Mouse (Mus musculus) G1E (cell line): ENCODE results near the gene Slc22a15.

ENCODE experiments used
- CTCF ChIP-seq: IDR thresholded peaks from 2 replicates; pipeline ENCODE4 v1.5.1; 2012; ENCODE audit warnings: low read depth, low read length, inconsistent platforms, mixed read lengths
- GATA2 ChIP-seq: IDR thresholded peaks from 2 replicates; pipeline ENCODE4 v1.6.1; 2012; ENCODE audit warnings: low read depth, low read length, inconsistent platforms, borderline replicate concordance

GRCm38 (mm10) chr3:101947250-101947649, 23.0 kb upstream of the Slc22a15 start:
- TF ChIP-seq CTCF: no peak
- no peak for TF ChIP-seq GATA2
